Mouse (Mus musculus): Measurements from ENCODE around the gene Hsp90ab1.

Gene Hsp90ab1

DNA sequence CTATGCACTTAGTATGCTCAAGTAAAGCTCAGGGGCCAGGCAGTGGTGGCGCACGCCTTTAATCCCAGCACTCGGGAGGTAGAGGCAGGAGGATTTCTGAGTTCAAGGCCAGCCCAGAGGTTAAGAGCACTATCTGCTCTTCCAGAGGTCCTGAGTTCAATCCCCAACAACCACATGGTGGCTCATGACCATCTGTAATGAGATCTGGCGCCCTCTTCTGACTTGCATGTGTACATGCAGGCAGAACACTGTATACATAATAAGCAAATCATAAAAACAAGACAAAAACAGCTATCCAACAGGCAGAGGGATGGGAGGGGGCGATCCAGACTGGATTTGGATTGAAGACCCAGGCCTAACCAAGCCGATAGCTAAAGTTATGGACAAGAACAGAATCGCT, 5.8 kb upstream of the Hsp90ab1 start:
- DNase-seq, result no peak

DNA sequence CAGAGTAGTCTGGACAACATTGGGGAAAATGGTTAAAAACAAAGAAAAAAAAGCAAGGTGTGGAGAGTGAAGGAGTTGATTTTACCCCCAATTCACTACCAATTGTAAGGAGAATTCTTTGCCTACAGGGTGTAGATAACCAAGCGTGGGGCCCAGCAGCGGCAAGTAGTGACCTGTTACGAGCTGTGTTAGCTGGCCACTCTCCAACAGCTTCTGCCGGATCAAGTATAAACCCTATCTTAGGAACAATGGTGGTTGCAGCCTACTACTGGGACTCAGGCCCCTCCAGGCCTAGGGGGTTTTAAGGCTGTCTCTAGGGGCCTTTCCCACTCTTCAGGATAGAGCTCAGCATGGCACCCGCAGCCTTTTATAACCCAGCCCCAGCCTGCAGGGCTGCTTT, 5.2 kb upstream of the Hsp90ab1 start:
- no peak for DNase-seq

DNA sequence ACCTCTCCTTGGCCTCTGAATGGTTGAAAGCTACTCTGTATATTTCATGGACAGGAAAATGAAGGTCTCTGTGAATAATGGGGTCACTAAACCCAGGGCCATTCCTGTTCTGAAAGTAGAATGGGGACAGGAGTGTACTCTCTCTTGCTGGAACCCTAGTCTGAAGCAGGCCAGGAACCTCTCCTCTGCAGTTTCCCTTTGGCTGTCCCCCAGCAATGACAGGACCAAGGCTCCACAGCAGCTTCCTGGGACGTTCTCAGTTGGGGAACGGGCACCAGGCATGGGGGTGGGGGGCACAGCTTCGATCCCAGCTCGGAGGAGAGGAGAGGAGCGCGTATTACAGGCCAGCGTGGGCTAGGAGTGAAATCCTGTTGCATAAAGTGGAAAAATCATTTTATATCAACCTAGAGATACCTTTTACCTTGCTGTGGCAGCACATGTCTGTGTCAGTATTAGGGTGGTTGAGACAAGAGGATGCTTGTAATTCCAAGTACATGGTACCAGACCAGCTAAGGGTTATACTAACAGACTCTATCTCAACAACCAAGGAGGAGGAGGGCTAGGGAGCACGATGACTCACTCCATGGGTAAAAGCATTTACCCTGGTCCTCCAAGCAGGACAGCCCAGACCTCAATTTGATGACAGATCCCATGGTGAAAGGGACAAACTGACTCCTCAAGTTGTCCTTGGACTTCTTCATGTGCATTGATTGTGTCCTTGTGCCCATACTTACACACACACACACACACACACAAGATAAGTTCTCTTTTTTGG, 2.2 kb upstream of the Hsp90ab1 start:
- no peak for DNase-seq

DNA sequence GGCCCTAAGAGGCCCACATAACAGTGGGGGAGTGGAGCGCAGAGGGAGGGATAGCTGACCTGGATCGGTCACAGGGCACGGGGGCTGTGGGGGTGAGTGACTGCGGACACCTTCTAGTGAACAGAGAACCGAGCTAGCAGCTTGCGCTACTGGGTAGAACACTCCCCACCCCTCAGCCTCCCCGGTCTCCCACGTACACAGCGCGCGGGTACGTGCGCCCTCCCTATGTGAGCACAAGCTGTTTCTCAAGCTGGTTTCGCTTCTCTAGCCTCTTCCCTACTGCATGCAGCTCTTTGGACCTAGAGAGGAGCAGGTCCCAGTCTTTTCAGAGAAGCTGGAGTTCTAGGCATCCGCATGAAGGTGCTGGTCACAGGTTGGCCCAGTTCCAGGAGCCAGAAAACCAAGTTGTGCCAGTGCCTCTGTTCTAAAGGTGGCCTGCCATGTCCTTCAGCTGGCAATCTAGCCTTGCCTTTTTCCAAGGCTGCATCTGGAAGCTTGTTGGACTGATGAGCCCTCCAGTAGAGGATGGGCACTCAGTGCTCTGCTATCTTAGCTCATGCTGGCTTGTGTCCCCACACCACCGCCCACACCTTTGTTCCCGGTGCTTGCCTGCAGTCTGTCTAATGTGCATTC, 1.2 kb upstream of the Hsp90ab1 start:
- peak; percentile 68 for DNase-seq

DNA sequence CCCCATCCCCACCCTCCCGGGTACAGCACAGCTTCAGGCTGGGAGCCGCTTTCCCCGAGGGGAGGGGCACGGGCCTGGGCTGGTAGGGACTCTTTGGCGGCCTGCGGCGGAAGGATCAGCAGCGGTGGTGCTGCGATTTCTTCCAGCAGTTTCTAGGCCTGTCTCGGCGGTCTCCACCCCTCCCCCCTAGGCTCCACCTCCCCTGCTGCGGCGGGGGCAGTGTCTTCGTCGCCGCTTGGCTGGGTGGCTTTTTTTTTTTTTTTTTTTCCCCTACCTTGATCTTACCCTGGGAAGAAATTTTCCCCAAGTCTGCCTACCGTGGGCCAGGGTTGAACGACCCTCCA, 681 bp upstream of the Hsp90ab1 start:
- peak; percentile 97 for DNase-seq

DNA sequence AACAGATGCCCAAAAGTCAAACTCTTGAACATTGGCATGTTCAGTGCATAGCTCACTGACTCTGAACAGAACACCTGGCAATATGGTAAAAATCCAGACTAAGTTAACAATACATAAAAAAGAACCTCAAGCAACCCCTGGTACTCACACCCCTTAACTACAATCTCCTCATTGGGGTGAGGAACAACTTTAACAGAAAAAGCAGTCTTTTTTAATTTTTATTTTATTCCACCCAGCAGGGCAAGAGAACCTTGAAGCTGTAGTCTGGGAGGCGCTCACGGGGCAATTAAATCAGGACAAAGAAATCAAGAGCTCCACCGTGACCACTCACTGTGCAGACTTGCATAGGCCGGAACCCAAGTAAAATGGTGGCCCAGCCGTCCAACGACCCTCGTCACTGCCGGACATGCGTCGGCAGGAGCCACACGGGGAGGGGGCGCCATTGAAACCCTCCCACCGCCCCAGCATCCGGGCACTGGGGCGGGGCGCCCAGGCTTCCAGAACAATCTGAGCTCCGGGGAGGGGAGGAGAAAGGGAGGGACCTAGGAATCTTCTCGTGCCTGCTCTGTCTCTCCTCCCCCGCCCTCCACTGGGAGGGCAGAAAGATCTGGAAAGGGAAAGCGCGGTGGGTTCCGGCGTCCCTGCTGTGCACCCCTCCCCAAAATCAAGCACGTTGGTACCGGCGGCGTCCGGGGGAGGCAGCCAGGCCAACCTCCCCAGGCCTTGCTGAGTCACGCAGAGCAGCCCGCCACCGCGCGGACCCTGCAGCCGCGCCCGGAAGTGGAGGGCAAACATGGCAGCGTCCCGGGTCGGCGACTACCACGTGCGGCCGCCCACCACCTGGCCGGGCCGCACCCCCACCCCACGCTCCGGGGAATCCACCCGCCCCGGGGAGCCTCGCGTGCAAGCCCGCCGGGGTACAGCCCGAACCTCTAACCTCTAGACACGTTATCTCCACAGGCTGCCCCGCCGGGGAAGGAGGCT, 676 bp downstream of the Hsp90ab1 start:
- DNase-seq, result peak; percentile 80

DNA sequence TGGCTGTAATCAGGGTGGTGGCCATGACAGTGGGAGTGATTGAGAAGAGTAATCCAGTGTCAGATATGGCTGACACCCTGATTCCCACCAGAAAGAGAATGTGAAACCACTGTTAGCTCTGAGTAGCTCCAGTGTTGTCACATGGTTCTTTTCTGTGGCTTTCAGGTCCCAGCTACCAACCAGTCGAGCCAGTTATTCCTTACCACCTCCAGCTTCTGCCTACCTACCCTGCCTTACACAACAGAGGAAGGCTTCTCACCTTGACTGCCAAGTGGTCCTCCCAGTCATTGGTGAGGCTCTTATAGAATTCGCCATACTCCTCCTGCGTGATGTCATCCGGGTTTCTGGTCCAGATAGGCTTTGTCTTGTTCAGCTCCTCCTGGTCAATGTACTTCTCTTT, 3.1 kb downstream of the Hsp90ab1 start:
- DNase-seq, result no peak

DNA sequence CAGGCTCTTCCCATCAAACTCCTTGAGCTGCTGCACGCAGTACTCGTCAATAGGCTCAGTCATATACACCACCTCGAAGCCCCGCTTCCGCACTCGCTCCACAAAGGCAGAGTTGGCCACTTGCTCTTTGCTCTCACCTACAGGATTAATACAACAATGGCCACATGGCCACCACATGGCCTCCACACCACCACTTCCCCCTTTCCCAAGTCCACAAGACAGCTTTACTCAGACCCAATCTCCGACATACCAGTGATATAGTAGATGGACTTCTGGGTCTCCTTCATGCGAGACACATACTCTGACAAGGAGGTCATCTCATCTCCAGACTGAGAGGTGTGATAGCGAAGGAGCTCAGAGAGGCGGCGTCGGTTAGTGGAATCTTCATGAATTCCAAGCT, 4.1 kb downstream of the Hsp90ab1 start:
- no peak for DNase-seq

DNA sequence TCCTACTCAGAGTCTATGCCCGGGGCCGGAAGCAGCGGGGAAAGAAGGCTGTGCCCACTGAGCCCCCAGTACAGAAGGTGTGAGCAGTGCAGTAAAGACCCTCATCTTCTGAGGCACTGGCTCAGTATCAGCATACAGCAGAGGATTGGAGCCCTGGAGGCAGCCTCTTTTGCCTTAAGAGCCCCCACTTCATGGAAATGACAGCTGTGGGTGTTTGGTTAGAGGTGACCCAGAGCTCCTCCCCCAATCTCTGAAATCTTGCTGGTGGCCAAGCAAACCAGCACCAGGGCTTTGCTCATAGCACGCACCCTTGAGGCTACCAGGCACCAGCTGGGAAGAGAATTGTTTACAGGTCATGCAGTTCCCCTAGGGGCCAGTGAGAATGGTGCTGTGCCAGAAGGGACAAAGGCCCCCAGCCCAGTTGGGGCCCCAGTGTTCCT, 5.9 kb downstream of the Hsp90ab1 start:
- peak; percentile 42 for DNase-seq

DNA sequence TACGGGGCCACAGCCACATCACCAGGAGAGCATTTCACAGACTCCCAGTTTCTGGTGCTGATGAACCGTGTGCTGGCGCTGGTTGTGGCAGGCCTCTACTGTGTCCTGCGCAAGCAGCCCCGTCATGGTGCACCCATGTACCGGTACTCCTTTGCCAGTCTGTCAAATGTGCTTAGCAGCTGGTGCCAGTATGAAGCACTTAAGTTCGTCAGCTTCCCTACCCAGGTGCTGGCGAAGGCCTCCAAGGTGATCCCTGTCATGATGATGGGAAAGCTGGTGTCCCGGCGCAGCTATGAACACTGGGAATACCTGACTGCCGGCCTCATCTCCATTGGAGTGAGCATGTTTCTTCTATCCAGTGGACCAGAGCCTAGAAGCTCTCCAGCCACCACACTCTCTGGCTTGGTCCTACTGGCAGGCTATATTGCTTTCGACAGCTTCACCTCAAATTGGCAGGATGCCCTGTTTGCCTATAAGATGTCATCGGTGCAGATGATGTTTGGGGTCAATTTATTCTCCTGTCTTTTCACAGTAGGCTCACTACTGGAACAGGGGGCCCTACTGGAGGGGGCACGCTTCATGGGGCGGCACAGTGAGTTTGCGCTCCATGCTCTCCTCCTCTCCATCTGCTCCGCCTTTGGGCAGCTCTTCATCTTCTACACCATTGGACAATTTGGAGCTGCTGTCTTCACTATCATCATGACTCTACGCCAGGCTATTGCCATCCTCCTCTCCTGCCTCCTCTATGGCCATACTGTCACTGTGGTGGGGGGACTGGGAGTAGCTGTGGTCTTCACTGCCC, 6.5 kb downstream of the Hsp90ab1 start:
- DNase-seq, result no peak

DNA sequence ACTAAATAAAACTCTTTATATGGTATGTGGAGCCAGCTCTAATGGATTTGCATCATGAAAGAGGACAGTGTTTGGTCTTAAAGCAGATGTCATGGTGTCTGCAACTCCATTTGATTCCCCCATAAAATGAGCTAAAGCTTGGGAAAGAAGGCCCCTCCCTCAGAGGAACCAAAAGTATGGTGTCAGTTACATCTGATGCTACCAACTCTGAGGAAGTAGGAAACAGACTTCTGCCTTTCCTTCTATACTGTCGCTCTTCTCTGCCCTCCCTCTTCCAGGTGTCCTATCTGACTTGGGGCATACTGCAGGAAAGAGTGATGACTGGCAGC, 7.1 kb downstream of the Hsp90ab1 start:
- DNase-seq, result no peak

DNA sequence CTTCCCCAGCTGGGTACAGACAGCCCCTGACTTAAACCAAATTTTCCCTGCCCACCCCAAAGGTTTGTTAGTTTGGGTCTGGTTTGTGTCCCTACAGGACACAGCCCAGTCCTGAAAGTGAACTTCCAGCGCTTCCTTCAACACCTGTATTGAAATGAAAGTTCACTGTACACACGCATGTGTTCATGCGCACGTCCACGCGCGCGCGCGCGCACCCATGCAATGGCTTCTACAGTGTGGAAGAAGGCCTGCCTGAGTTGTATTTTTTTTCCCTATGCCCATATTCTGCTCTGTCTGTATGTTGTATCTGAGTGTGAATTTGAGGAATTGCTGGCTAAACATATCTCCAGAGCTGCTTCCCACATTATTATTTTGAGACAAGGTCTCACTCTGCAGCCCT, 8.0 kb downstream of the Hsp90ab1 start:
- no peak for DNase-seq

DNA sequence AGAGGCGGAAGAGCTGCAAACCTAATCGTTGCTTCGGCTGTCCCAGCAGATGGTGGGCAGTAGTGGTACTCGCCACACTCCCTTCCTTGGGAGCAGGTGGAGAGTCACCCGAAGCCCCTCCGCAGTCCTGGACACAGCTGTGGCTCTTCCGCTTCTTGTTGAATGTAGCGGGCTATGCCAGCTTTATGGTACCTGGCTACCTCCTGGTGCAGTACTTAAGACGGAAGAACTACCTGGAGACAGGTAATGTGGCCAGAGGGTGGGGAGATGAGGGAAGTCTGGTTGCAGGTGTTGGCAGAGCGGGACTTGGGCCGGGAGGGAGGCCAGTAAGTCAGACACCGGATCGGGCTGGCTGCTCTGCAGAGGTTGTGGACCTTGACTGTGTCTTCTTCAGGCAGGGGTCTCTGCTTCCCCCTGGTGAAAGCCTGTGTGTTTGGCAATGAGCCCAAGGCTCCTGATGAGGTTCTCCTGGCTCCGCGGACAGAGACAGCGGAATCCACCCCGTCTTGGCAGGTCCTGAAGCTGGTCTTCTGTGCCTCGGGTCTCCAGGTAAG, 8.5 kb downstream of the Hsp90ab1 start:
- DNase-seq, result no peak

DNA sequence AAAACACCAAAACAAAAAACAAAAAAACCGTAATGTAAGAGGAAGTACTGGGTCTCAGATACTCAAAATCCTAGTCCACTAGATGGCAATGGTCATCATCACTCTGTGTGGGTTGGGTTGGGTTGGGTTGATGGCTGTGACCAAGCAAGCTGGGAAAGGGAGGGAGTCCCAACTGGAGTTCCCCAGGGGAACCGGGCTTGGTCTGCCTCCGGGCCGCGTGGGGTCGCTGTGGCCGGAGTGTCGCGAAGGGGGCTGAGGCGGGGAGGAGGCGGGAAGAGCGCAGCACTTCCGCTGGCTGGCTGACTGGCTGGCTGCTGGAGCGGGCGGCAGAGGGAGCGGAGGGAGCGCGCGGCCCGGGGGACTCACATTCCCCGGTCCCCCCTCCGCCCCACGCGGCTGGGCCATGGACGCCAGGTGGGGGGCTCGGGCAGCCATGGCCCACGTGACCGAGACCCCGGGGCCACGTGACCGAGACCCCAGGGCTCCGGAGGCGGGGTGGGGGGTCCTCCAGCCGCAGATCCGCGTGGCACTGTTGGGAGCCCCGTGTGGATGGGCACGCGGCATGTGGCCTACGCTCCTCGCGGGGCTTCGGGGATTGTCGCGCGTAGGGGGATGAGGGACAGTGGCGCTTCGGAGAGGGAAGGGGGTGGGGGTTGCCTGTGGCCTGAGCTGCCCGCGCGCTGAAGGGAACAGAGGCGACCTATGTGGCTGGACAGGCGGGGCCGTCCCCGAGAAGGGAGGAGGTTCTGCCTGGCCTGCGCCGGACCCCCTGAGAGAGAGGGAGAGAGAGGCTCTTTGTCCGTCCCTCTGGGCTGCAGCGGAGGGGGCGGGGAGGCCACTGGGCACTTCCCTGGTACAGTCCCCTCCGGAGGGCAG, 9.2 kb downstream of the Hsp90ab1 start, which contains the start of gene Slc35b2:
Gene Slc35b2 (plus strand): TSS at position 220 of the 876 bp plus-strand sequence.
- DNase-seq, result peak; percentile 88

DNA sequence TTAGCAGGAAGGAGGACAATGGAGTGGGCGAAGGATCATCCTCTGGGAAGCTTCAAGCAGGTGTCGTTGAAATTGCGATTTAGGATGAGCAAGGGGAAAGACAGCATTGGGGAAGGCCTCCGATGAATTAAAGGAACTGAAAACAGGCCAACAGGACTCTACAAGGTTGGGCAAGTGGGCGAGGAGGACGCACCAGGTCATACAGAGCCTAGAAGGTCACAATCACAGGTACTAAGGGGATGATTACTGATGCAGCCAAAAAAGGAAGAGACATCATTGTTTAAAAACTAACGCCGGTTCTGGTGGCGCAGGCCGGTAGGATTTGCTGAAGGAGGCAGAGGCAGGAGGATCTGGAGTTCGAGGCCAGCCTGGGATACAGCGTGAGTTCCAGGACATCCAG, 9.9 kb downstream of the Hsp90ab1 start:
- DNase-seq, result no peak

DNA sequence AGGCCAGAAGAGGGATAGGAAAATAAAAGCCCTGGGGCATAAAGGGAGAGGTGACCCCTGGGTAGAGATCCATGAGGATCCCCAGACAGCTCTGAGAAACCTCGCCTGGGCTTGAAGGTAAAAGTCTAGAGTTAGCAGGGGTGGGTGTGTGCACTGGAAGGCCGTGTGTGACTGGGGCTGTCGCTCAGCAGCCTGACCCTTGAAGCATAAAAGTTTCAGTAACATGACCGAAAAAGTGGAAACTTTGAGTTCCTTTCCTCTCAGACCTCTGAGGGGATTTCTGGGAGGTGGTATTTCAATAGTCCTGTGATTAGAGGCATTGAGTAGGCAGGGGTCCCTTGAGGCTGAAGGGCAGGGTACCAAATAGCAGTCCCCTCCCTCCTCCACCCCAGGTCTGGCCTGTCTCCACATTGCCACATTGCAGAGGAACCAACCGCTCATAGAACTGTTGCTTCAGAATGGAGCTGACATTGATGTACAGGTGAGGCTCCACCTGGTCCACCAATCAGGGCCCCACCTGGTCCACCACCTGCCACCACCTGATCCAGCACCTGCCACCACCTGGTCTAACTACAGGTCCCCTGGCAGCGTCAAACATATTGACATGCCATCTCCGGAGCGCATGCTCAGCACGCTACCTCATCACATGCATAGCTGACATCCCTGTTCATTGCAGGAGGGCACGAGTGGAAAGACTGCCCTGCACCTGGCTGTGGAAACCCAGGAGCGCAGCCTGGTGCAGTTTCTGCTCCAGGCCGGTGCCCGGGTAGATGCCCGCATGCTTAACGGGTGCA, 13.1 kb downstream of the Hsp90ab1 start:
- no peak for DNase-seq

DNA sequence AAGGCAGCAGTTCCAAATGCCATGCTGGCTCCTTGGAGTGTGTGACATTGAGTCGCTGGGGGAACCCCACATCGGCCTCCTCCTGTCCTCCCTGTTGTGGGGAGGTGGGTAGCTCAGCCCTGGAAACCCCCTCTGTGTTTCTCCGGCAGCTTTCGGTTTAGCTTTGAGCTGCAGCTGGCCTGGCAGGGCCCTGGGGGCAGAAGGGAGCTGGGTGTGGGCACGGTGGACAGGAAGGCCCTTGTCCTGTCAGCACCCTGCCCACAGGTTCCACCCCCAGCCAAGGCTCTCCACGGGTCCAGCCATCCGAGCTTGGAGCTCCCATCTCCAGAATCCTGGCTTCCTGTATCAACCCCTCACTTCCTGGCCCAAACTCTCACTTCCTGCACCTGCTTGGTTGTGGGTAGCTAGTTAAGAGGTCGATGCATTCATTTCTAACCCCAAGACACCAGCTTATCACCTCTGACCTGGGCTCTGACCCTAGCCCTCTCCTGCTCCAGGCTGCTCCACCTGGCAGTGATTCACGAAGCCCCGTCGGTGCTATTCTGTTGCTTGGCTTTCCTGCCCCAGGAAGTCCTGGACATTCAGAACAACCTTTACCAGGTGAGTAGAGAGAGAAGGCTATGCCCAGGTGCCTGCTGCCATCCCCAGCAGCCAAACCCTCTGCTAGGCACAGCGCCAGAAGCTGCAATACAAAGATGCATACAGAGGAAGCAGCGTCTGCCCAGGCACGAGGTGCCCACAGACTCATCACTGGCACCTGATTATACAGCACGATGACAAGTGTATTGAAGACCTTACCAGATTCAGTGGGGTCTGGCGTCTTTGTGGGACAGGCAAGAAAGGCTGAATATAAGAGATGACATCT, 14.8 kb downstream of the Hsp90ab1 start:
- no peak for DNase-seq

DNA sequence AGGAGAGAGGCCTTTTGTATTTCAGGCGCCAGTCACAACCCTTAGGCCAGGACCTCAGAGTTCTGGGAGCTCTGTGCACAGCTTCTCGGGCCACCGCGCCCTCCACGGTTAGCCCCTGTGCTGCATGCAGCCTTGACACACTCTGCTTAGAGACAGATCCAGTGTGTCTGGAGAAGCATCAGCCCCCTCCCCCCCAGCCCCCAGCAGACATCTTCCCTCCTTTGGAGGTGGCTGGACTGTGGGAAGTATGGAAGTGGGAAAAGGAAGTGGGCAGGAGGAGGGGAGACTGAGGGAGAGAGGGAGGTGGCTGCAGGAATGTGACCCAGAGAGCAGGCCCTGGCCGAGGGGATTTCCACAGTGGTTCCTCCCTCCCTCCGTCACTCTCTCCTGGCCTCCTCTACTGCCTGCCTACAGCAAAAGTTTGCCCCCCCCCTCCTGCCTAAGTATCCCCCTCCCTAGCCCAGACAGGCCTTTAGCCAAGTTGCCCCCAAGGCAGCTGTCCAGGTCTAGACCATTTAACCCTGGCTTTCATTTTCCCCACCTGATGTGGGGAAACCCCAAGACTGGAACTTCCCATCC, 15.7 kb downstream of the Hsp90ab1 start:
- no peak for DNase-seq

Data from liver (tissue).